Mouse (Mus musculus) cerebellum, adult 2 months (tissue): ENCODE results near the gene Zfp874b. TPM values are rescaled to one million over a fixed set of nuclear protein-coding genes. Genes with fewer than 3 reads are reported as not detected.
"Not testable (repeated sequence)": the region's sequence is repeated elsewhere in the genome, so short reads cannot be mapped to it uniquely, and the experiment has no call there.

ENCODE experiments used
- DNase-seq, 2 experiments: peaks; one replicate each; pipeline ENCODE4 v3.0.0; 2021
- H3K27ac ChIP-seq: fragments of 200-500 bp; 2 replicates; pipeline ENCODE4 v1.5.1; 2012; ENCODE audit warnings: low read length, control low read depth, inconsistent platforms; ENCODE audit not compliant: insufficient read depth
- H3K27me3 ChIP-seq: fragments of 200-500 bp; 2 replicates; pipeline ENCODE4 v1.6.1; 2012; ENCODE audit warnings: inconsistent platforms, mild to moderate bottlenecking, low read length, moderate library complexity; ENCODE audit not compliant: control insufficient read depth, insufficient read depth
- H3K4me1 ChIP-seq: fragments of 200-500 bp; 2 replicates; pipeline ENCODE4 v1.6.1; 2011; ENCODE audit warnings: low read length; ENCODE audit not compliant: control insufficient read depth, insufficient read depth
- H3K4me3 ChIP-seq: fragments of 200-500 bp; replicated peaks from 2 replicates; pipeline ENCODE3; 2011; ENCODE audit warnings: mild to moderate bottlenecking, low read depth, low read length, control low read depth; ENCODE audit not compliant: insufficient read depth
- CTCF ChIP-seq: fragments of 200-500 bp; IDR thresholded peaks from 2 replicates; pipeline ENCODE4 v1.5.1; 2011; ENCODE audit warnings: low read depth, mild to moderate bottlenecking, control low read depth, low read length, moderate library complexity, borderline replicate concordance; ENCODE audit not compliant: insufficient read depth
- POLR2A ChIP-seq: fragments of 200-500 bp; IDR thresholded peaks from 2 replicates; pipeline ENCODE4 v1.6.1; 2011; ENCODE audit warnings: low read length, control low read depth, borderline replicate concordance; ENCODE audit not compliant: insufficient read depth
- WGBS: fragments of 180-500 bp; shearing (Covaris S2); methylation state at CpG from one replicate; pipeline ENCODE4 v1.1.7; 2018; 5-methylcytosine and 5-hydroxymethylcytosine counted together
- polyA plus RNA-seq: library from polyadenylated mRNA; depleted of rRNA; stranded (reverse); fragments of >200 nt; gene quantifications from 2 replicates; pipeline ENCODE4 v1.2.3, GENCODE M21; 2012; rRNA removed

The Zfp874b gene
- polyA plus RNA-seq, 1 experiment = 12.6 TPM

DNA sequence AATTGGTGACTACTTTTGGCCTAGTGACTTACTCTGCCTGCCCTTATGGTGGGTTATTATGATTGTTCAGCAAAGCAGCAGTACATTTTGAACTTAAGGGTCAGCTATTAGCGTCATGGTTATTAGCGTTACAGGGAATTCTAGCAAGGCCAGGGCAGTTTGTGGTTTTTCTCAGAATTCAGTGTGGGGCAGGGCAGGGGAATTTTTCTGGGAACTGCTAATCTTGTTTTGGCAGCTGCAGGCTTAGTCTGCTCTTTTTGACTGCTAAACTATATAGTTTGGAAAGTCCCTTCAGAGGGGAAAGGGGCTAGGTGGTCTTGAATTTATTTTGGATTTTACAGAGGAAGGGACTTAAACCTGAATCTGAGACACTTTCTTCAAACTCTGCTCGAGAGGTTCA lies 14.8 kb downstream of the Zfp874b start:
- Histone ChIP-seq H3K4me3 (no peak overlapping the region), H3K4me1 (no peaks in the 10 kb centered on the region), H3K27me3 (no peaks in the 10 kb centered on the region), H3K27ac (no peak overlapping the region)
- no peak for DNase-seq
- no peak for TF ChIP-seq CTCF
- no peak for TF ChIP-seq POLR2A
- 88% methylated on average over 3 of the region's 3 CpGs for WGBS

GRCm38 (mm10) chr13:67463506-67464185 lies 20.4 kb downstream of the Zfp874b start:
- H3K27ac ChIP-seq, DNase-seq, H3K27me3 ChIP-seq, H3K4me3 ChIP-seq, H3K4me1 ChIP-seq: not testable (repeated sequence)
- 81% methylated on average over 3 of the region's 5 CpGs for WGBS

DNA sequence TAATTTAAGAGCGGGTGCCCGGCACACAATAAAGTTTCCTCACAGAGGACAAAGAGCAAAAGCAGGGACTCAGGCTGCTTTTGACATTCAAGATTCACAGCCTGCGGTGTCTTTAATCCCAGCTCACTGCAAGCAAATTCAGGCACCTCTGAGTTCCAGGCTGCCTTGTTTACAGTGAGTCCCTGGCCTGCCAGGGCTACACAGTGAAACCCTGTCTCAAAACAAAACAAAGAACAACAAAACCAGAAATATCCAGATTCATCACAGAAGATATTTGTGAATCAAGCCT lies 32.1 kb downstream of the Zfp874b start:
- peak overlapping the region; percentile 38; the same call in 1 of the 2 replicates for H3K27ac ChIP-seq

GRCm38 (mm10) chr13:67451172-67452020 lies 32.7 kb downstream of the Zfp874b start, which contains the start of gene Zfp874a:
Gene Zfp874a, minus strand, starts transcription at chr13:67451624.
- WGBS = under 1% methylated on average over 20 of the region's 20 CpGs
- DNase-seq = peak; percentile 93 to 94
- Histone ChIP-seq H3K4me3 (peak within 1 kb of the TSS; percentile 93), H3K27ac (peak within 1 kb of the TSS; percentile 80), H3K4me1 (no peaks in the 10 kb centered on the region), H3K27me3 (no peaks in the 10 kb centered on the region)
- TF ChIP-seq POLR2A (peak; percentile 43; the same call in 1 of the 2 replicates), CTCF (no peak)

More for the DNA sequence above, 32.1 kb downstream of the Zfp874b start:
- no peak for DNase-seq
- WGBS = 5% methylated on average over 3 of the region's 3 CpGs
- no peaks in the 10 kb centered on the region for H3K4me1 ChIP-seq
- TF ChIP-seq POLR2A = no peak
- no peak for TF ChIP-seq CTCF
- peak overlapping the region; percentile 93 for H3K4me3 ChIP-seq
- no peaks in the 10 kb centered on the region for H3K27me3 ChIP-seq

DNA sequence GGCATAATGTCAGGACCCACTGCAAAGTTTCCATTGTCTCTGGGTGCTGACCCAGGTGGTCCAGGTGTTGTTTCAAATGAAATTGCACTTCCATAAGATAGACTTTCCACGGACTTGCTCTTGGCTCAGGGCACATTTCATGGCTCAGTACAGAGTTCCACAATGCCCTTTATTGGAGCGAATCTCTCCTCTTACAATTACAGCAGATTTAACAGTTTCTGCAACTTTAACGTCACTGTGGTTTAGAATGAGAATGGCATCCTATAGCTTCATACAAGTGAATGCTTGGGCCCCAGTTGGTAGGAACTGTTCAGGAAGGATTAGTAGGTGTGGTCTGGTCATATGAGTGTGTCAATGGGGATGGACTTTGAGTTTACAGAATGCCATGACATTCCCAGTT lies 47.0 kb downstream of the Zfp874b start:
- not testable (repeated sequence) for H3K4me1 ChIP-seq, H3K27me3 ChIP-seq, DNase-seq, H3K4me3 ChIP-seq, H3K27ac ChIP-seq
- WGBS = 77% methylated on average over 1 of the region's 3 CpGs

- H3K27ac ChIP-seq = no peak overlapping the region
- DNase-seq = no peak
- WGBS = 25% methylated on average over 3 of the region's 3 CpGs
- no peaks in the 10 kb centered on the region for H3K27me3 ChIP-seq
- no peak overlapping the region for H3K4me3 ChIP-seq
- no peaks in the 10 kb centered on the region for H3K4me1 ChIP-seq
- TF ChIP-seq CTCF (no peak), POLR2A (no peak)
Observed at GRCm38 (mm10) chr13:67428116-67428515, 55.9 kb downstream of the Zfp874b start.

- not testable (repeated sequence) for DNase-seq, H3K27ac ChIP-seq, H3K27me3 ChIP-seq, H3K4me3 ChIP-seq, H3K4me1 ChIP-seq
Observed at GRCm38 (mm10) chr13:67425699-67426098, 58.4 kb downstream of the Zfp874b start.

DNA sequence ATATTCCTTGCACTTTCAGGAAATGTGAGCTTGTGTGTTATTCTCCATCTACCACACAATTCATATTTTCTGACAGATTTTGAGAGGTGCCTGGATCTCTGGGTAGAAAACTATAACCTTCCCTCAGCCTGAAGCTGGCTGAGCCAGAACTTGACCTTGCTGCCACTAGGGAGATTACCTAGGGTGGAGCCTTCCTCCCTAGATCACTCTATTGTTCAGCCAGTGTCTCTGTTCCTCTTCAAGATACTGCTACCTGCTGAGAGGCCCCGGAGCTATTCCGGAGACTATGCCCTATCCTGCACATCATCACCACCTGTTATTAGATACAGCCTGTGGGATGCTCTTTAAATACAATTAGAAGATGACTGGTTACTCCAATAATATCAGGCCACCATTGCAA lies 61.5 kb downstream of the Zfp874b start:
- not testable (repeated sequence) for DNase-seq, H3K4me1 ChIP-seq, H3K4me3 ChIP-seq, H3K27me3 ChIP-seq, H3K27ac ChIP-seq
- 61% methylated on average over 2 of the region's 2 CpGs for WGBS

Other genes with a start within 250 kb of the Zfp874b start
- gene Zfp458, start 205.8 kb downstream of the Zfp874b start, polyA plus RNA-seq = 4.0 TPM in 2 replicates
- gene Zfp457, start 177.8 kb downstream of the Zfp874b start, polyA plus RNA-seq = 2.9 and 3.4 TPM in 2 replicates
- gene Zfp595, start 151.7 kb downstream of the Zfp874b start, polyA plus RNA-seq = 2.3 and 2.4 TPM in 2 replicates
- gene Gm28044, start 123.7 kb downstream of the Zfp874b start, polyA plus RNA-seq = 0.43 TPM in 1 of 2 replicates, not detected in the other
- 0.44 and 0.59 TPM in 2 replicates for gene Zfp953, start 123.7 kb downstream of the Zfp874b start, polyA plus RNA-seq
- not detected in 2 replicates for gene Gm28041, start 108.5 kb downstream of the Zfp874b start, polyA plus RNA-seq
- gene Zfp456, start 108.4 kb downstream of the Zfp874b start, polyA plus RNA-seq = 0.30 and 0.77 TPM in 2 replicates
- 2.9 and 3.2 TPM in 2 replicates for gene Zfp429, start 84.4 kb downstream of the Zfp874b start, polyA plus RNA-seq
- 0.97 and 1.0 TPM in 2 replicates for gene Zfp459, start 62.8 kb downstream of the Zfp874b start, polyA plus RNA-seq
- 7.4 and 8.4 TPM in 2 replicates for gene Zfp874a, start 32.6 kb downstream of the Zfp874b start, polyA plus RNA-seq
- 7.1 and 7.7 TPM in 2 replicates for gene Zfp58, start 16.3 kb upstream of the Zfp874b start, polyA plus RNA-seq
- gene Gm26965, start 41.9 kb upstream of the Zfp874b start, polyA plus RNA-seq = not detected in 2 replicates
- gene Zfp87, start 41.9 kb upstream of the Zfp874b start, polyA plus RNA-seq = 27.9 and 29.0 TPM in 2 replicates
- 6.8 and 7.0 TPM in 2 replicates for gene Zfp748, start 69.6 kb upstream of the Zfp874b start, polyA plus RNA-seq
- 3.8 TPM in 2 replicates for gene Zfp729b, start 125.4 kb upstream of the Zfp874b start, polyA plus RNA-seq
- gene Gm49345, start 153.5 kb upstream of the Zfp874b start, polyA plus RNA-seq = not detected in 2 replicates
- gene Zfp729a, start 153.5 kb upstream of the Zfp874b start, polyA plus RNA-seq = 4.2 and 5.1 TPM in 2 replicates
- gene Zfp738, start 202.8 kb upstream of the Zfp874b start, polyA plus RNA-seq = 11.5 and 13.5 TPM in 2 replicates
- 4.4 and 4.9 TPM in 2 replicates for gene Zfp65, start 244.9 kb upstream of the Zfp874b start, polyA plus RNA-seq